Mouse (Mus musculus): ENCODE measurements around the gene Gltpd2. TPM values are rescaled to one million over a fixed set of nuclear protein-coding genes. Genes with fewer than 3 reads are reported as not detected.
"Not testable (repeated sequence)": the region's sequence is repeated elsewhere in the genome, so short reads cannot be mapped to it uniquely, and the experiment has no call there.

Gltpd2 gene
- polyA plus RNA-seq (2011; ENCODE audit: insufficient read depth, insufficient read length, low replicate concordance, missing spikeins) = not detected in 2 replicates

- Histone ChIP-seq H3K27ac (ENCODE audit: control insufficient read depth, insufficient read depth, low read depth, low read length, poor library complexity) (no peak within 1 kb of the TSS), H3K4me3 (replicated peaks; ENCODE audit: control insufficient read depth, low read depth, low read length) (no peak within 1 kb of the TSS), H3K4me1 (ENCODE audit: control insufficient read depth, insufficient read depth, low read length) (no peaks in the 10 kb centered on the region)
- 84% methylated on average over 10 of the region's 10 CpGs for WGBS
- TF ChIP-seq CTCF (IDR thresholded peaks at IDR 0.05; ENCODE audit: control insufficient read depth, insufficient read depth, low read length) (no peak), POLR2A (IDR thresholded peaks at IDR 0.05; ENCODE audit: borderline replicate concordance, control insufficient read depth, low read depth, low read length) (no peak)
Measured at GRCm38 (mm10) chr11:70518923-70519322, at the start of gene Gltpd2. TSS of gene Gltpd2 (plus strand) at chr11:70519196.

GRCm38 (mm10) chr11:70469764-70470163, 49.2 kb upstream of the Gltpd2 start:
- TF ChIP-seq CTCF (IDR thresholded peaks at IDR 0.05; ENCODE audit: control insufficient read depth, insufficient read depth, low read length) (no peak), POLR2A (IDR thresholded peaks at IDR 0.05; ENCODE audit: borderline replicate concordance, control insufficient read depth, low read depth, low read length) (no peak)
- Histone ChIP-seq H3K27ac (ENCODE audit: control insufficient read depth, insufficient read depth, low read depth, low read length, poor library complexity) (no peak overlapping the region), H3K4me3 (replicated peaks; ENCODE audit: control insufficient read depth, low read depth, low read length) (no peak overlapping the region), H3K4me1 (ENCODE audit: control insufficient read depth, insufficient read depth, low read length) (no peaks in the 10 kb centered on the region; the same call in 1 of the 2 replicates)
- 74% methylated on average over 3 of the region's 3 CpGs for WGBS

- no peak overlapping the region for H3K27ac ChIP-seq (ENCODE audit: control insufficient read depth, insufficient read depth, low read depth, low read length, poor library complexity)
- TF ChIP-seq POLR2A (IDR thresholded peaks at IDR 0.05; ENCODE audit: borderline replicate concordance, control insufficient read depth, low read depth, low read length) (no peak), CTCF (IDR thresholded peaks at IDR 0.05; ENCODE audit: control insufficient read depth, insufficient read depth, low read length) (no peak)
- H3K4me1 ChIP-seq (ENCODE audit: control insufficient read depth, insufficient read depth, low read length) = no peaks in the 10 kb centered on the region; the same call in 1 of the 2 replicates
- no peak overlapping the region for H3K4me3 ChIP-seq (replicated peaks; ENCODE audit: control insufficient read depth, low read depth, low read length)
Measured at GRCm38 (mm10) chr11:70472716-70473115, 46.3 kb upstream of the Gltpd2 start.

- not testable (repeated sequence) for H3K27ac ChIP-seq (ENCODE audit: control insufficient read depth, insufficient read depth, low read depth, low read length, poor library complexity); H3K4me1 ChIP-seq (ENCODE audit: control insufficient read depth, insufficient read depth, low read length); H3K4me3 ChIP-seq (replicated peaks; ENCODE audit: control insufficient read depth, low read depth, low read length)
- 79% methylated on average over 5 of the region's 5 CpGs for WGBS
Measured at GRCm38 (mm10) chr11:70473291-70473690, 45.7 kb upstream of the Gltpd2 start.

GRCm38 (mm10) chr11:70474872-70475534, 44.0 kb upstream of the Gltpd2 start:
- no peak for TF ChIP-seq CTCF (IDR thresholded peaks at IDR 0.05; ENCODE audit: control insufficient read depth, insufficient read depth, low read length)
- TF ChIP-seq POLR2A (IDR thresholded peaks at IDR 0.05; ENCODE audit: borderline replicate concordance, control insufficient read depth, low read depth, low read length) = no peak
- 82% methylated on average over 12 of the region's 12 CpGs for WGBS
- Histone ChIP-seq H3K4me3 (replicated peaks; ENCODE audit: control insufficient read depth, low read depth, low read length) (no peak overlapping the region), H3K4me1 (ENCODE audit: control insufficient read depth, insufficient read depth, low read length) (no peaks in the 10 kb centered on the region), H3K27ac (ENCODE audit: control insufficient read depth, insufficient read depth, low read depth, low read length, poor library complexity) (no peak overlapping the region)

GRCm38 (mm10) chr11:70485498-70485897, 33.5 kb upstream of the Gltpd2 start:
- 70% methylated on average over 2 of the region's 2 CpGs for WGBS
- H3K4me1 ChIP-seq (ENCODE audit: control insufficient read depth, insufficient read depth, low read length) = no peaks in the 10 kb centered on the region
- TF ChIP-seq POLR2A (IDR thresholded peaks at IDR 0.05; ENCODE audit: borderline replicate concordance, control insufficient read depth, low read depth, low read length) = no peak
- TF ChIP-seq CTCF (IDR thresholded peaks at IDR 0.05; ENCODE audit: control insufficient read depth, insufficient read depth, low read length) = no peak
- no peak overlapping the region for H3K27ac ChIP-seq (ENCODE audit: control insufficient read depth, insufficient read depth, low read depth, low read length, poor library complexity)
- H3K4me3 ChIP-seq (replicated peaks; ENCODE audit: control insufficient read depth, low read depth, low read length) = no peak overlapping the region

- 63% methylated on average over 4 of the region's 4 CpGs for WGBS
- H3K4me1 ChIP-seq (ENCODE audit: control insufficient read depth, insufficient read depth, low read length) = no peaks in the 10 kb centered on the region
- H3K27ac ChIP-seq (ENCODE audit: control insufficient read depth, insufficient read depth, low read depth, low read length, poor library complexity) = no peak overlapping the region
- TF ChIP-seq CTCF (IDR thresholded peaks at IDR 0.05; ENCODE audit: control insufficient read depth, insufficient read depth, low read length) (no peak), POLR2A (IDR thresholded peaks at IDR 0.05; ENCODE audit: borderline replicate concordance, control insufficient read depth, low read depth, low read length) (no peak)
- no peak overlapping the region for H3K4me3 ChIP-seq (replicated peaks; ENCODE audit: control insufficient read depth, low read depth, low read length)
Measured at GRCm38 (mm10) chr11:70487816-70488215, 31.2 kb upstream of the Gltpd2 start.

GRCm38 (mm10) chr11:70489138-70489537, 29.9 kb upstream of the Gltpd2 start:
- WGBS = 69% methylated on average over 3 of the region's 3 CpGs
- no peak overlapping the region; the same call in 1 of the 2 replicates for H3K27ac ChIP-seq (ENCODE audit: control insufficient read depth, insufficient read depth, low read depth, low read length, poor library complexity)
- no peak for TF ChIP-seq POLR2A (IDR thresholded peaks at IDR 0.05; ENCODE audit: borderline replicate concordance, control insufficient read depth, low read depth, low read length)
- TF ChIP-seq CTCF (IDR thresholded peaks at IDR 0.05; ENCODE audit: control insufficient read depth, insufficient read depth, low read length) = no peak
- no peak overlapping the region for H3K4me3 ChIP-seq (replicated peaks; ENCODE audit: control insufficient read depth, low read depth, low read length)
- H3K4me1 ChIP-seq (ENCODE audit: control insufficient read depth, insufficient read depth, low read length) = no peaks in the 10 kb centered on the region

GRCm38 (mm10) chr11:70489684-70490083, 29.3 kb upstream of the Gltpd2 start:
- Histone ChIP-seq H3K4me1 (ENCODE audit: control insufficient read depth, insufficient read depth, low read length) (no peaks in the 10 kb centered on the region), H3K4me3 (replicated peaks; ENCODE audit: control insufficient read depth, low read depth, low read length) (no peak overlapping the region), H3K27ac (ENCODE audit: control insufficient read depth, insufficient read depth, low read depth, low read length, poor library complexity) (no peak overlapping the region)
- 6% methylated on average over 6 of the region's 6 CpGs for WGBS
- TF ChIP-seq POLR2A (IDR thresholded peaks at IDR 0.05; ENCODE audit: borderline replicate concordance, control insufficient read depth, low read depth, low read length) = no peak
- TF ChIP-seq CTCF (IDR thresholded peaks at IDR 0.05; ENCODE audit: control insufficient read depth, insufficient read depth, low read length) = no peak
